Comparison of ENCODE assay signal across 16 mouse cellular contexts in genomic region chr10:59259572-59259971, GRCm38 (mm10). TPM values are rescaled to one million over a fixed set of nuclear protein-coding genes. Genes with fewer than 3 reads are reported as not detected.
DNase-seq lines count a peak whose midpoint lies in the region; TF ChIP-seq lines count a peak whose summit lies in the region.
"Had no signal": no experiment of that assay in that cellular context is flagged by ENCODE, and none has a peak within 500 bp of the region (broad histone marks: within the 10 kb centered on the region; RNA-seq: fewer than 3 reads in every experiment).

No protein-coding gene starts in this region.

- TF ChIP-seq POLR2A in brain, embryonic 14.5 days (IDR thresholded peaks at IDR 0.05; ENCODE audit: borderline replicate concordance, extremely low read depth, insufficient read depth, insufficient read length, poor library complexity, severe bottlenecking): no peak

- TF ChIP-seq CTCF in brain, embryonic 14.5 days (IDR thresholded peaks at IDR 0.05; ENCODE audit: borderline replicate concordance, extremely low read depth, insufficient read depth, insufficient read length): no peak

- peak; percentile 34 to 81 for DNase-seq in layer of hippocampus, adult 18-20 months (ENCODE audit: low spot score in 2 of 2)
- no peak for DNase-seq in layer of hippocampus, postnatal 10 days (ENCODE audit: low spot score in 2 of 2)
- DNase-seq in NIH3T3 (ENCODE audit: low read depth): peak; percentile 95
- peak; percentile 47 for DNase-seq in brain, embryonic 14.5 days (ENCODE audit: low read depth)
- DNase-seq in layer of hippocampus, adult 8-10 months (ENCODE audit: low spot score in 2 of 2): peak; percentile 29 to 44
- DNase-seq in cerebellum, adult 11 months: no peak
- no peak for DNase-seq in adrenal gland, adult 8-10 months
- DNase-seq: adrenal gland, postnatal 36 days; cerebellum, adult 18-20 months; cerebellum, postnatal 14 days; gastrocnemius, postnatal 10 days; kidney, adult 8-10 months; kidney, postnatal 10 days; left cerebral cortex, postnatal 4 days; liver, postnatal 0 days; thymus, postnatal 25 days had no signal

RNA-seq across cellular contexts. Expression of gene Sowahc, which starts 37.8 kb away (rescaled TPM):
- total RNA-seq in layer of hippocampus, adult 18-20 months (2021): 1 to 10 TPM; 6.2 to 7.8 TPM
- total RNA-seq in layer of hippocampus, postnatal 10 days (2021): 10 to 100 TPM; 11.4 to 12.7 TPM
- polyA plus RNA-seq in brain, embryonic 14.5 days (2012; rRNA removed): 6.8 and 9.5 TPM in 2 replicates
- 10 to 100 TPM in 2 of 4 experiments, 1 to 10 TPM in 2; 6.4 to 13.3 (median 10.6) TPM for total RNA-seq in layer of hippocampus, adult 8-10 months (2022)
- 10 to 100 TPM; 23.1 to 42.2 (median 35.8) TPM for total RNA-seq in adrenal gland, adult 8-10 months (2022)

RNA-seq across cellular contexts. Expression of gene Sept10, which starts 37.9 kb away (rescaled TPM):
- 1 to 10 TPM; 7.3 to 8.5 TPM for total RNA-seq in layer of hippocampus, adult 18-20 months (2021)
- 10 to 100 TPM; 12.5 to 15.6 TPM for total RNA-seq in layer of hippocampus, postnatal 10 days (2021)
- 22.1 and 27.1 TPM in 2 replicates for polyA plus RNA-seq in brain, embryonic 14.5 days (2012; rRNA removed)
- 10 to 100 TPM in 1 of 4 experiments, 1 to 10 TPM in 3; 7.7 to 10.8 (median 9.0) TPM for total RNA-seq in layer of hippocampus, adult 8-10 months (2022)
- 10 to 100 TPM; 39.3 to 54.2 (median 49.7) TPM for total RNA-seq in adrenal gland, adult 8-10 months (2022)

Comparison
In these comparisons a context has a peak if more than half of its experiments do, and no peak if none do; other contexts are left out.
1. DNase-seq: peak in layer of hippocampus, adult 18-20 months (2 of 2), NIH3T3 (single experiment), brain, embryonic 14.5 days (single experiment) and layer of hippocampus, adult 8-10 months (2 of 2); none in layer of hippocampus, postnatal 10 days (0 of 2), cerebellum, adult 11 months (single experiment) and adrenal gland, adult 8-10 months (single experiment).